Mouse (Mus musculus): ENCODE data around the gene Cecr2. TPM values are rescaled to one million over a fixed set of nuclear protein-coding genes. Genes with fewer than 3 reads are reported as not detected.

The Cecr2 gene
- 1.5 and 2.1 TPM in 2 replicates for polyA plus RNA-seq (2014; fragmentation: Nextera tagmentation; extraction: Ambion mirVana)

GRCm38 (mm10) chr6:120665816-120666760, at the start of gene Cecr2:
Cecr2 (plus strand) TSS chr6:120666369.
- Histone ChIP-seq H3K27ac (replicated peaks in 1 of 2; ENCODE audit: control insufficient read depth in 1 of 2, insufficient read depth in 1 of 2, low read depth in 2 of 2, low read length in 2 of 2) (peak within 1 kb of the TSS; percentile 88 to 94), H3K36me3 (ENCODE audit: control insufficient read depth, insufficient read depth, low read length) (no peaks in the 10 kb centered on the region), H3K9ac (ENCODE audit: low read length) (peak within 1 kb of the TSS; percentile 85), H3K9me3 (ENCODE audit: control insufficient read depth, low read length) (no peaks in the 10 kb centered on the region), H3K27me3 (ENCODE audit: control insufficient read depth, insufficient read depth, low read length) (0 out of 2 replicates have a peak, but pooled peaks cover 4% of the 10 kb centered on the region), H3K4me1 (ENCODE audit: control insufficient read depth in 2 of 2, insufficient read depth in 2 of 2, low read length in 2 of 2) (peaks cover 0 to 3% of the 10 kb centered on the region in 2 experiments; a peak in 1 of 4 replicates), H3K4me2 (ENCODE audit: low read length) (peak within 1 kb of the TSS; percentile 92), H3K4me3 (ENCODE audit: control insufficient read depth in 1 of 2, insufficient read depth in 1 of 2, low read depth in 1 of 2, low read length in 2 of 2) (peak within 1 kb of the TSS; percentile 88 to 98)
- peak; percentile 84 for ATAC-seq (ENCODE audit: insufficient number of reproducible peaks, insufficient read depth, low FRiP score, low read depth)
- under 1% methylated on average over 92 of the region's 127 CpGs for WGBS

GRCm38 (mm10) chr6:120617586-120617985, 48.6 kb upstream of the Cecr2 start:
- ATAC-seq (ENCODE audit: insufficient number of reproducible peaks, insufficient read depth, low FRiP score, low read depth) = no peak
- Histone ChIP-seq H3K27ac (replicated peaks in 1 of 2; ENCODE audit: control insufficient read depth in 1 of 2, insufficient read depth in 1 of 2, low read depth in 2 of 2, low read length in 2 of 2) (no peak overlapping the region), H3K4me3 (ENCODE audit: control insufficient read depth in 1 of 2, insufficient read depth in 1 of 2, low read depth in 1 of 2, low read length in 2 of 2) (no peak overlapping the region), H3K4me2 (ENCODE audit: low read length) (no peak overlapping the region), H3K27me3 (ENCODE audit: control insufficient read depth, insufficient read depth, low read length) (no peaks in the 10 kb centered on the region), H3K9ac (ENCODE audit: low read length) (no peak overlapping the region), H3K9me3 (ENCODE audit: control insufficient read depth, low read length) (no peaks in the 10 kb centered on the region), H3K36me3 (ENCODE audit: control insufficient read depth, insufficient read depth, low read length) (no peaks in the 10 kb centered on the region), H3K4me1 (ENCODE audit: control insufficient read depth in 2 of 2, insufficient read depth in 2 of 2, low read length in 2 of 2) (peaks cover 0 to 2% of the 10 kb centered on the region in 2 experiments; a peak in 1 of 4 replicates)
- WGBS = 66% methylated on average over 5 of the region's 5 CpGs

GRCm38 (mm10) chr6:120618518-120619402, 47.4 kb upstream of the Cecr2 start:
- no peak overlapping the region for H3K9ac ChIP-seq (ENCODE audit: low read length)
- 75% methylated on average over 4 of the region's 4 CpGs for WGBS
- no peaks in the 10 kb centered on the region for H3K36me3 ChIP-seq (ENCODE audit: control insufficient read depth, insufficient read depth, low read length)

GRCm38 (mm10) chr6:120620193-120620592, 46.0 kb upstream of the Cecr2 start:
- Histone ChIP-seq H3K9ac (ENCODE audit: low read length) (no peak overlapping the region), H3K4me1 (ENCODE audit: control insufficient read depth in 2 of 2, insufficient read depth in 2 of 2, low read length in 2 of 2) (peaks cover 0 to 3% of the 10 kb centered on the region in 2 experiments; a peak in 1 of 4 replicates), H3K27me3 (ENCODE audit: control insufficient read depth, insufficient read depth, low read length) (no peaks in the 10 kb centered on the region), H3K36me3 (ENCODE audit: control insufficient read depth, insufficient read depth, low read length) (no peaks in the 10 kb centered on the region), H3K4me3 (ENCODE audit: control insufficient read depth in 1 of 2, insufficient read depth in 1 of 2, low read depth in 1 of 2, low read length in 2 of 2) (no peak overlapping the region), H3K9me3 (ENCODE audit: control insufficient read depth, low read length) (no peaks in the 10 kb centered on the region), H3K4me2 (ENCODE audit: low read length) (no peak overlapping the region), H3K27ac (replicated peaks in 1 of 2; ENCODE audit: control insufficient read depth in 1 of 2, insufficient read depth in 1 of 2, low read depth in 2 of 2, low read length in 2 of 2) (no peak overlapping the region)
- no peak for ATAC-seq (ENCODE audit: insufficient number of reproducible peaks, insufficient read depth, low FRiP score, low read depth)
- 69% methylated on average over 3 of the region's 3 CpGs for WGBS

More at GRCm38 (mm10) chr6:120618518-120619402, 47.4 kb upstream of the Cecr2 start:
- Histone ChIP-seq H3K4me3 (ENCODE audit: control insufficient read depth in 1 of 2, insufficient read depth in 1 of 2, low read depth in 1 of 2, low read length in 2 of 2) (no peak overlapping the region), H3K4me1 (ENCODE audit: control insufficient read depth in 2 of 2, insufficient read depth in 2 of 2, low read length in 2 of 2) (peaks cover 0 to 2% of the 10 kb centered on the region in 2 experiments; a peak in 1 of 4 replicates), H3K27me3 (ENCODE audit: control insufficient read depth, insufficient read depth, low read length) (no peaks in the 10 kb centered on the region), H3K27ac (replicated peaks in 1 of 2; ENCODE audit: control insufficient read depth in 1 of 2, insufficient read depth in 1 of 2, low read depth in 2 of 2, low read length in 2 of 2) (no peak overlapping the region), H3K4me2 (ENCODE audit: low read length) (no peak overlapping the region), H3K9me3 (ENCODE audit: control insufficient read depth, low read length) (no peaks in the 10 kb centered on the region)
- no peak for ATAC-seq (ENCODE audit: insufficient number of reproducible peaks, insufficient read depth, low FRiP score, low read depth)

GRCm38 (mm10) chr6:120625081-120625480, 41.1 kb upstream of the Cecr2 start:
- Histone ChIP-seq H3K27ac (replicated peaks in 1 of 2; ENCODE audit: control insufficient read depth in 1 of 2, insufficient read depth in 1 of 2, low read depth in 2 of 2, low read length in 2 of 2) (no peak overlapping the region), H3K27me3 (ENCODE audit: control insufficient read depth, insufficient read depth, low read length) (no peaks in the 10 kb centered on the region), H3K9ac (ENCODE audit: low read length) (no peak overlapping the region), H3K9me3 (ENCODE audit: control insufficient read depth, low read length) (no peaks in the 10 kb centered on the region), H3K4me2 (ENCODE audit: low read length) (no peak overlapping the region), H3K4me3 (ENCODE audit: control insufficient read depth in 1 of 2, insufficient read depth in 1 of 2, low read depth in 1 of 2, low read length in 2 of 2) (no peak overlapping the region), H3K4me1 (ENCODE audit: control insufficient read depth in 2 of 2, insufficient read depth in 2 of 2, low read length in 2 of 2) (peaks cover 0 to 2% of the 10 kb centered on the region in 2 experiments; a peak in 1 of 4 replicates), H3K36me3 (ENCODE audit: control insufficient read depth, insufficient read depth, low read length) (no peaks in the 10 kb centered on the region)
- WGBS = 26% methylated on average over 8 of the region's 8 CpGs
- no peak for ATAC-seq (ENCODE audit: insufficient number of reproducible peaks, insufficient read depth, low FRiP score, low read depth)

GRCm38 (mm10) chr6:120627096-120627495, 39.1 kb upstream of the Cecr2 start:
- Histone ChIP-seq H3K27me3 (ENCODE audit: control insufficient read depth, insufficient read depth, low read length) (no peaks in the 10 kb centered on the region), H3K9me3 (ENCODE audit: control insufficient read depth, low read length) (no peaks in the 10 kb centered on the region), H3K27ac (replicated peaks in 1 of 2; ENCODE audit: control insufficient read depth in 1 of 2, insufficient read depth in 1 of 2, low read depth in 2 of 2, low read length in 2 of 2) (no peak overlapping the region), H3K4me2 (ENCODE audit: low read length) (no peak overlapping the region), H3K4me3 (ENCODE audit: control insufficient read depth in 1 of 2, insufficient read depth in 1 of 2, low read depth in 1 of 2, low read length in 2 of 2) (no peak overlapping the region), H3K36me3 (ENCODE audit: control insufficient read depth, insufficient read depth, low read length) (no peaks in the 10 kb centered on the region), H3K4me1 (ENCODE audit: control insufficient read depth in 2 of 2, insufficient read depth in 2 of 2, low read length in 2 of 2) (peaks cover 0 to 2% of the 10 kb centered on the region in 2 experiments; a peak in 1 of 4 replicates), H3K9ac (ENCODE audit: low read length) (no peak overlapping the region)
- WGBS = 63% methylated on average over 2 of the region's 2 CpGs
- ATAC-seq (ENCODE audit: insufficient number of reproducible peaks, insufficient read depth, low FRiP score, low read depth) = no peak

- WGBS = 75% methylated on average over 2 of the region's 2 CpGs
- no peaks in the 10 kb centered on the region for H3K9me3 ChIP-seq (ENCODE audit: control insufficient read depth, low read length)
These were observed 37.2 kb upstream of the Cecr2 start for GRCm38 (mm10) chr6:120628963-120629362.

More at GRCm38 (mm10) chr6:120628963-120629362, 37.2 kb upstream of the Cecr2 start:
- Histone ChIP-seq H3K4me2 (ENCODE audit: low read length) (no peak overlapping the region), H3K4me1 (ENCODE audit: control insufficient read depth in 2 of 2, insufficient read depth in 2 of 2, low read length in 2 of 2) (peaks cover 0 to 2% of the 10 kb centered on the region in 2 experiments; a peak in 1 of 4 replicates), H3K4me3 (ENCODE audit: control insufficient read depth in 1 of 2, insufficient read depth in 1 of 2, low read depth in 1 of 2, low read length in 2 of 2) (no peak overlapping the region), H3K27ac (replicated peaks in 1 of 2; ENCODE audit: control insufficient read depth in 1 of 2, insufficient read depth in 1 of 2, low read depth in 2 of 2, low read length in 2 of 2) (no peak overlapping the region), H3K9ac (ENCODE audit: low read length) (no peak overlapping the region), H3K27me3 (ENCODE audit: control insufficient read depth, insufficient read depth, low read length) (no peaks in the 10 kb centered on the region), H3K36me3 (ENCODE audit: control insufficient read depth, insufficient read depth, low read length) (no peaks in the 10 kb centered on the region)
- ATAC-seq (ENCODE audit: insufficient number of reproducible peaks, insufficient read depth, low FRiP score, low read depth) = no peak

Data from heart, embryonic 14.5 days (tissue).